8 mouse cellular contexts compared by ENCODE assay signal in genomic region chr11:42418996-42419782, GRCm38 (mm10). TPM values are rescaled to one million over a fixed set of nuclear protein-coding genes. Genes with fewer than 3 reads are reported as not detected.
DNase-seq lines count a peak whose midpoint lies in the region; ATAC-seq and TF ChIP-seq lines count a peak whose summit lies in the region.

Gene Gabrb2 (plus strand): TSS chr11:42419757.

- no peak; the same call in 1 of the 2 replicates for TF ChIP-seq CTCF in cerebellum, adult 2 months (IDR thresholded peaks at IDR 0.05; ENCODE audit: borderline replicate concordance, insufficient read depth, low read depth, low read length)

- DNase-seq in kidney, adult 9 months, result no peak
- DNase-seq in cerebellum, adult 2 months, result peak; percentile 53 to 58
- DNase-seq in hindbrain, embryonic 10.5 days (ENCODE audit: low spot score), result peak; percentile 2
- no peak for DNase-seq in liver, embryonic 13.5 days
- no peak for DNase-seq in adrenal gland, postnatal 36 days
- DNase-seq in right cerebral cortex, postnatal 36 days (ENCODE audit: low spot score in 2 of 2), result no peak

- peak within 1 kb of the TSS; percentile 64 for H3K9ac ChIP-seq in kidney, embryonic 16.5 days (replicated peaks; ENCODE audit: low read length)
- no peak within 1 kb of the TSS for H3K9ac ChIP-seq in liver, embryonic 13.5 days

- H3K4me2 ChIP-seq in kidney, embryonic 16.5 days (replicated peaks; ENCODE audit: low read depth, low read length), result peak within 1 kb of the TSS; percentile 96
- H3K4me2 ChIP-seq in liver, embryonic 13.5 days, result peak within 1 kb of the TSS; percentile 52

- H3K27me3 ChIP-seq in kidney, embryonic 16.5 days (ENCODE audit: insufficient read depth, low read length), result peaks cover 7% of the 10 kb centered on the region; the same call in 1 of the 2 replicates
- H3K27me3 ChIP-seq in cerebellum, adult 2 months (ENCODE audit: control insufficient read depth, insufficient read depth, low read length), result no peaks in the 10 kb centered on the region
- H3K27me3 ChIP-seq in hindbrain, embryonic 10.5 days (ENCODE audit: insufficient read depth, poor library complexity, severe bottlenecking), result peaks cover 8% of the 10 kb centered on the region; the same call in 1 of the 2 replicates
- peaks cover 13% of the 10 kb centered on the region; the same call in 1 of the 2 replicates for H3K27me3 ChIP-seq in liver, embryonic 13.5 days

- no peak within 1 kb of the TSS for H3K27ac ChIP-seq in kidney, embryonic 16.5 days (ENCODE audit: low read length)
- peak within 1 kb of the TSS; percentile 99 for H3K27ac ChIP-seq in cerebellum, adult 2 months (ENCODE audit: insufficient read depth, low read length)
- H3K27ac ChIP-seq in hindbrain, embryonic 10.5 days, result peak within 1 kb of the TSS; percentile 86
- H3K27ac ChIP-seq in liver, embryonic 13.5 days, result no peak within 1 kb of the TSS

- no peaks in the 10 kb centered on the region for H3K36me3 ChIP-seq in kidney, embryonic 16.5 days (ENCODE audit: insufficient read depth, low read length)
- no peaks in the 10 kb centered on the region for H3K36me3 ChIP-seq in hindbrain, embryonic 10.5 days
- no peaks in the 10 kb centered on the region for H3K36me3 ChIP-seq in liver, embryonic 13.5 days

- H3K4me3 ChIP-seq in kidney, embryonic 16.5 days (ENCODE audit: low read length), result peak within 1 kb of the TSS; percentile 59
- peak within 1 kb of the TSS; percentile 97 for H3K4me3 ChIP-seq in cerebellum, adult 2 months (replicated peaks; ENCODE audit: insufficient read depth, low read depth, low read length)
- peak within 1 kb of the TSS; percentile 68 for H3K4me3 ChIP-seq in hindbrain, embryonic 10.5 days
- H3K4me3 ChIP-seq in liver, embryonic 13.5 days (replicated peaks), result peak within 1 kb of the TSS; percentile 16

- no peaks in the 10 kb centered on the region for H3K9me3 ChIP-seq in kidney, embryonic 16.5 days (ENCODE audit: low read length)
- no peaks in the 10 kb centered on the region for H3K9me3 ChIP-seq in hindbrain, embryonic 10.5 days
- no peaks in the 10 kb centered on the region for H3K9me3 ChIP-seq in liver, embryonic 13.5 days (replicated peaks)

- WGBS in kidney, embryonic 16.5 days, result 25% methylated on average over 19 of the region's 20 CpGs
- 12% methylated on average over 19 of the region's 20 CpGs for WGBS in cerebellum, adult 2 months
- 25% methylated on average over 20 of the region's 20 CpGs for WGBS in hindbrain, embryonic 10.5 days
- 26% methylated on average over 20 of the region's 20 CpGs for WGBS in liver, embryonic 13.5 days (ENCODE audit: insufficient replicate concordance)

- H3K4me1 ChIP-seq in kidney, embryonic 16.5 days (ENCODE audit: insufficient read depth, low read length), result no peaks in the 10 kb centered on the region
- peaks cover 3% of the 10 kb centered on the region for H3K4me1 ChIP-seq in cerebellum, adult 2 months (ENCODE audit: control insufficient read depth, insufficient read depth, low read length)
- H3K4me1 ChIP-seq in hindbrain, embryonic 10.5 days (replicated peaks), result peaks cover 14% of the 10 kb centered on the region; the same call in 1 of the 2 replicates
- H3K4me1 ChIP-seq in liver, embryonic 13.5 days (replicated peaks), result no peaks in the 10 kb centered on the region

- no peak for TF ChIP-seq POLR2A in cerebellum, adult 2 months (IDR thresholded peaks at IDR 0.05; ENCODE audit: borderline replicate concordance, insufficient read depth, low read length)

- ATAC-seq in kidney, embryonic 16.5 days (ENCODE audit: low FRiP score, low TSS enrichment), result 0 out of 2 replicates have a peak, but pooled peaks have one; percentile 3
- no peak for ATAC-seq in liver, embryonic 13.5 days (ENCODE audit: low read depth)
- ATAC-seq in megakaryocyte progenitor cell, adult 5-6 weeks (replicated peaks; ENCODE audit: poor library complexity), result no peak

RNA-seq across cellular contexts. Expression of gene Gabrb2, which starts in this region (rescaled TPM):
- 0.85 and 1.4 TPM in 2 replicates for polyA plus RNA-seq in kidney, embryonic 16.5 days (2015; fragmentation: Nextera tagmentation; extraction: Ambion mirVana)
- 58.7 and 71.3 TPM in 2 replicates for polyA plus RNA-seq in cerebellum, adult 2 months (2012; rRNA removed)
- polyA plus RNA-seq in hindbrain, embryonic 10.5 days (2016; fragmentation: Nextera tagmentation; extraction: Ambion mirVana), result 2.7 and 3.7 TPM in 2 replicates
- polyA plus RNA-seq in liver, embryonic 13.5 days (2015; fragmentation: Nextera tagmentation; extraction: Ambion mirVana), result 0.16 and 0.23 TPM in 2 replicates
- not detected in 2 replicates for total RNA-seq in megakaryocyte progenitor cell, adult 5-6 weeks (2015)
- not detected in 2 replicates for total RNA-seq in megakaryocyte progenitor cell, adult 5-6 weeks (2017)
- under 1 TPM in 1 of 2 experiments, not detected in 1; 0.13 TPM for total RNA-seq in adrenal gland, postnatal 36 days (2021)

Comparison
In these comparisons a context has a peak if more than half of its experiments do, and no peak if none do; other contexts are left out.
1. RNA of gene Gabrb2 (polyA plus RNA-seq): 58.7 to 71.3 TPM in cerebellum, adult 2 months; 2.7 to 3.7 TPM in hindbrain, embryonic 10.5 days, 0.85 to 1.4 TPM in kidney, embryonic 16.5 days and 0.16 to 0.23 TPM in liver, embryonic 13.5 days; every median in the first group is over 10 times any median in the second.
2. H3K27ac ChIP-seq: peak in cerebellum, adult 2 months (single experiment) and hindbrain, embryonic 10.5 days (single experiment); none in kidney, embryonic 16.5 days (single experiment) and liver, embryonic 13.5 days (single experiment).
3. H3K4me3 ChIP-seq: peak in every context shown above with its lines; median percentile 97 in cerebellum, adult 2 months; 68 in hindbrain, embryonic 10.5 days; 59 in kidney, embryonic 16.5 days; 16 in liver, embryonic 13.5 days.
4. DNase-seq: peak in cerebellum, adult 2 months (2 of 2) and hindbrain, embryonic 10.5 days (single experiment); none in kidney, adult 9 months (single experiment), liver, embryonic 13.5 days (single experiment), adrenal gland, postnatal 36 days (0 of 2) and right cerebral cortex, postnatal 36 days (0 of 2).